Mouse (Mus musculus) spleen, adult 2 months (tissue): ENCODE results near the gene Gm20388. TPM values are rescaled to one million over a fixed set of nuclear protein-coding genes. Genes with fewer than 3 reads are reported as not detected.

Experiments
- DNase-seq, 2 experiments: peaks; one replicate each; pipeline versions ENCODE4 v3.0.0 to v3.0.0-alpha.2; 2012 to 2021; ENCODE audit warnings: low spot score in 2 of 2, low read depth in 1 of 2
- H3K27ac ChIP-seq: fragments of 200-500 bp; 2 replicates; pipeline ENCODE4 v1.5.1; 2012; ENCODE audit warnings: low read length, inconsistent platforms; ENCODE audit not compliant: insufficient read depth
- H3K27me3 ChIP-seq: fragments of 200-500 bp; 2 replicates; pipeline ENCODE4 v1.6.1; 2012; ENCODE audit warnings: mild to moderate bottlenecking, moderate library complexity, low read length, inconsistent platforms; ENCODE audit not compliant: control insufficient read depth, insufficient read depth
- H3K36me3 ChIP-seq: fragments of 200-500 bp; 2 replicates; pipeline ENCODE4 v1.6.1; 2012; ENCODE audit warnings: mild to moderate bottlenecking, low read length, inconsistent platforms; ENCODE audit not compliant: control insufficient read depth, insufficient read depth
- H3K4me1 ChIP-seq: fragments of 200-500 bp; 2 replicates; pipeline ENCODE4 v1.6.1; 2011; ENCODE audit warnings: inconsistent platforms; ENCODE audit not compliant: control insufficient read depth, insufficient read depth, insufficient read length
- H3K4me3 ChIP-seq: fragments of 200-500 bp; 2 replicates; pipeline ENCODE4 v1.5.1; 2011; ENCODE audit warnings: mild to moderate bottlenecking, inconsistent platforms; ENCODE audit not compliant: insufficient read depth, insufficient read length; ENCODE audit errors: extremely low read depth
- CTCF ChIP-seq: fragments of 200-500 bp; IDR thresholded peaks from 2 replicates; pipeline ENCODE4 v1.5.1; 2011; ENCODE audit warnings: mild to moderate bottlenecking, inconsistent platforms; ENCODE audit not compliant: insufficient read depth, insufficient read length, insufficient replicate concordance; ENCODE audit errors: extremely low read depth
- POLR2A ChIP-seq: fragments of 200-500 bp; IDR thresholded peaks from 2 replicates; pipeline ENCODE4 v1.6.1; 2011; ENCODE audit warnings: low read depth, low read length, inconsistent platforms
- WGBS: fragments of 180-500 bp; shearing (Covaris S2); methylation state at CpG from one replicate; pipeline ENCODE4 v1.1.7; 2018; 5-methylcytosine and 5-hydroxymethylcytosine counted together
- polyA plus RNA-seq: library from polyadenylated mRNA; depleted of rRNA; stranded (reverse); fragments of >200 nt; gene quantifications from 2 replicates; pipeline ENCODE4 v1.2.3, GENCODE M21; 2012

Gm20388 gene
- polyA plus RNA-seq, 1 experiment, result 26.1 TPM

GRCm38 (mm10) chr8:122584981-122585380 lies 2674.3 kb downstream of the Gm20388 start:
- H3K27ac ChIP-seq, result no peak overlapping the region
- WGBS, result 89% methylated on average over 9 of the region's 9 CpGs
- H3K4me3 ChIP-seq, result no peak overlapping the region

GRCm38 (mm10) chr8:122585411-122585891 lies 2674.8 kb downstream of the Gm20388 start:
- WGBS, result 78% methylated on average over 14 of the region's 14 CpGs
- Histone ChIP-seq H3K27me3 (no peaks in the 10 kb centered on the region), H3K4me1 (no peaks in the 10 kb centered on the region), H3K36me3 (peaks cover 4% of the 10 kb centered on the region; the same call in 1 of the 2 replicates), H3K4me3 (no peak overlapping the region), H3K27ac (no peak overlapping the region)
- DNase-seq, result no peak
- TF ChIP-seq POLR2A, result no peak
- no peak for TF ChIP-seq CTCF

More at GRCm38 (mm10) chr8:122584981-122585380, 2674.3 kb downstream of the Gm20388 start:
- TF ChIP-seq POLR2A, result no peak
- no peak for TF ChIP-seq CTCF
- no peaks in the 10 kb centered on the region for H3K27me3 ChIP-seq
- H3K36me3 ChIP-seq, result peaks cover 2% of the 10 kb centered on the region; the same call in 1 of the 2 replicates
- DNase-seq, result no peak
- H3K4me1 ChIP-seq, result no peaks in the 10 kb centered on the region

GRCm38 (mm10) chr8:122586171-122586570 lies 2675.5 kb downstream of the Gm20388 start:
- Histone ChIP-seq H3K4me3 (no peak overlapping the region), H3K27me3 (no peaks in the 10 kb centered on the region), H3K27ac (no peak overlapping the region), H3K4me1 (no peaks in the 10 kb centered on the region), H3K36me3 (peaks cover 4% of the 10 kb centered on the region)
- DNase-seq, result no peak
- WGBS, result 88% methylated on average over 7 of the region's 7 CpGs
- TF ChIP-seq POLR2A (no peak), CTCF (no peak)

- Histone ChIP-seq H3K27me3 (no peaks in the 10 kb centered on the region), H3K4me1 (no peaks in the 10 kb centered on the region), H3K36me3 (peaks cover 6% of the 10 kb centered on the region), H3K4me3 (no peak overlapping the region), H3K27ac (no peak overlapping the region)
- 87% methylated on average over 10 of the region's 10 CpGs for WGBS
- TF ChIP-seq CTCF (no peak), POLR2A (no peak)
- no peak for DNase-seq
Observed at GRCm38 (mm10) chr8:122586749-122587148, 2676.1 kb downstream of the Gm20388 start.

GRCm38 (mm10) chr8:122593240-122593639 lies 2682.6 kb downstream of the Gm20388 start:
- Histone ChIP-seq H3K36me3 (peaks cover 13% of the 10 kb centered on the region), H3K27me3 (no peaks in the 10 kb centered on the region), H3K27ac (no peak overlapping the region), H3K4me1 (no peaks in the 10 kb centered on the region), H3K4me3 (no peak overlapping the region)
- TF ChIP-seq CTCF (no peak), POLR2A (no peak)
- no peak for DNase-seq
- 88% methylated on average over 12 of the region's 12 CpGs for WGBS

GRCm38 (mm10) chr8:122593783-122594507 lies 2683.3 kb downstream of the Gm20388 start:
- no peaks in the 10 kb centered on the region for H3K4me1 ChIP-seq
- no peak overlapping the region for H3K4me3 ChIP-seq
- DNase-seq, result no peak
- no peaks in the 10 kb centered on the region for H3K27me3 ChIP-seq
- peaks cover 17% of the 10 kb centered on the region for H3K36me3 ChIP-seq
- WGBS, result 92% methylated on average over 19 of the region's 19 CpGs
- H3K27ac ChIP-seq, result no peak overlapping the region
- TF ChIP-seq POLR2A (no peak), CTCF (no peak)

- no peaks in the 10 kb centered on the region for H3K4me1 ChIP-seq
Observed at GRCm38 (mm10) chr8:122596031-122596430, 2685.4 kb downstream of the Gm20388 start.

More at GRCm38 (mm10) chr8:122596031-122596430, 2685.4 kb downstream of the Gm20388 start:
- no peak for TF ChIP-seq CTCF
- TF ChIP-seq POLR2A, result no peak
- Histone ChIP-seq H3K27me3 (no peaks in the 10 kb centered on the region), H3K4me3 (no peak overlapping the region), H3K27ac (0 out of 2 replicates have a peak overlapping the region, but pooled peaks have one; percentile 16), H3K36me3 (peaks cover 16% of the 10 kb centered on the region)
- WGBS, result 32% methylated on average over 4 of the region's 4 CpGs
- no peak for DNase-seq
